Mouse (Mus musculus): ENCODE results near the gene Tnpo1.

GRCm38 (mm10) chr13:98897577-98897976 is 28.6 kb downstream of the Tnpo1 start:
- no peak for TF ChIP-seq MAX (IDR thresholded peaks at IDR 0.05)
- TF ChIP-seq CTCF (IDR thresholded peaks at IDR 0.05; ENCODE audit: control insufficient read depth, insufficient read depth, insufficient read length): no peak
- TF ChIP-seq MYOG (IDR thresholded peaks at IDR 0.05; ENCODE audit: control insufficient read depth, extremely low read depth, insufficient read length): no peak
- TF ChIP-seq CEBPB (IDR thresholded peaks at IDR 0.05; ENCODE audit: low read depth): no peak
- TF ChIP-seq FOSL1 (IDR thresholded peaks at IDR 0.05; ENCODE audit: insufficient read depth, low read length, poor library complexity, severe bottlenecking): no peak
- TF ChIP-seq USF1 (IDR thresholded peaks at IDR 0.05; ENCODE audit: low read depth): no peak
- TF ChIP-seq MYOD1 (IDR thresholded peaks at IDR 0.05; ENCODE audit: control insufficient read depth, insufficient read length, low read depth): no peak
